Mouse (Mus musculus): Measurements from ENCODE around the gene Fap. TPM values are rescaled to one million over a fixed set of nuclear protein-coding genes. Genes with fewer than 3 reads are reported as not detected.

Gene Fap
- total RNA-seq, 2 experiments from 2014 or later, result 4.8 to 16.3 TPM

- no peak for ATAC-seq (replicated peaks; ENCODE audit: low FRiP score, poor library complexity, severe bottlenecking)
Measured at GRCm38 (mm10) chr2:62463287-62463686, 110.6 kb downstream of the Fap start.

GRCm38 (mm10) chr2:62462174-62462573 is 111.7 kb downstream of the Fap start:
- ATAC-seq (replicated peaks; ENCODE audit: low FRiP score, poor library complexity, severe bottlenecking), result no peak

DNA sequence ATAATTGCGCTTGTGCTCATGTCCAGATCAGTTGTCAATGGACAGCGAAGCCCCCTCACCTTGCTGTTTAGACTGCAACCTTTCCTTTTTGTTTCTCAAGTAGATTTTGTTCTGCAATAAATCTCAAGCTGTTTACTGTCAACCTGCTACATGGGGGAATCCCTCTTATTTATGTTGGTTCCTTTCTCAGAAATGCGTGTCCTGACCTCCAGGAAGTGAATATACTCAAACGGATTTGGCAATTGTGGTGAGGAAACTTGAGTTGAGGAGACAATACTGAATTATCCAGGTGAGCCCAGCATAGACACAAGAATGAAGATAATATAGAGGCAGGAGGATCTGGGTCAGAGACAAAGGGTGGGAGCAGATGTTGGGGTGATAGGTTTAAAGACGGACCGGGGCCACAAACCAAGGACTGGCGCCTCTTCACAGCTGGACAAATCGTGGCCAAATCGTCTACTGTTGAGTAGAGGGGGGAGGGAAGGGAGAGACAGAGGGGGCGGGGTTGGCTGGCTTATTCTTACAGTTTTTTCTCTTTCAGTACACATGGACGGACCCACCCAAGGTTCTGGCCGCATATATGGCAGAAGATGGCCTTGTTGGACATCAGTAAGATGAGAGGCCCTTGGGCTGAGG is 112.9 kb downstream of the Fap start:
- no peak for ATAC-seq (replicated peaks; ENCODE audit: low FRiP score, poor library complexity, severe bottlenecking)

DNA sequence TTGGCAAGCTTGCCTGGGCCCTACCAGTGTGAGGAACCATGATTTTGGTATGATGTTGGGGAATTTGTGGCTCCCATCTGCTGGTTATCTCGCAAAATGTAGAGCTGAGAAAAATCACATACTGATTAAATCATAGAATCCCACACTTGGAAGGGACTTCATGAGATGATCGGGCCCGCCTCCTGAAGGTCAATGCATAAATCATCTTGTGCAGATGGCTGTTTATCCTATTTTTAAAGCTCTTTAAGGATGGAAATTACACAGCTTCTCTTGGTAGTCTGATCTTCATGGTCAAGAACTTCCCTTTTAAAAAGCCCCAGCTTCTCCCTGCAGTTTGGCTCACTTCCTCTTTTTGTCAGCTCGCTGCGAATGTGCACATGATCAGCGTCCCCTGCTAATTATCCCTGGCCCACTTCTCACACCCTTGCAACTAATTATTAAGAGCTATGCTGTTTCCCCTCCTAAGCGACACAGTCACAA is 113.6 kb downstream of the Fap start:
- ATAC-seq (replicated peaks; ENCODE audit: low FRiP score, poor library complexity, severe bottlenecking), result no peak

DNA sequence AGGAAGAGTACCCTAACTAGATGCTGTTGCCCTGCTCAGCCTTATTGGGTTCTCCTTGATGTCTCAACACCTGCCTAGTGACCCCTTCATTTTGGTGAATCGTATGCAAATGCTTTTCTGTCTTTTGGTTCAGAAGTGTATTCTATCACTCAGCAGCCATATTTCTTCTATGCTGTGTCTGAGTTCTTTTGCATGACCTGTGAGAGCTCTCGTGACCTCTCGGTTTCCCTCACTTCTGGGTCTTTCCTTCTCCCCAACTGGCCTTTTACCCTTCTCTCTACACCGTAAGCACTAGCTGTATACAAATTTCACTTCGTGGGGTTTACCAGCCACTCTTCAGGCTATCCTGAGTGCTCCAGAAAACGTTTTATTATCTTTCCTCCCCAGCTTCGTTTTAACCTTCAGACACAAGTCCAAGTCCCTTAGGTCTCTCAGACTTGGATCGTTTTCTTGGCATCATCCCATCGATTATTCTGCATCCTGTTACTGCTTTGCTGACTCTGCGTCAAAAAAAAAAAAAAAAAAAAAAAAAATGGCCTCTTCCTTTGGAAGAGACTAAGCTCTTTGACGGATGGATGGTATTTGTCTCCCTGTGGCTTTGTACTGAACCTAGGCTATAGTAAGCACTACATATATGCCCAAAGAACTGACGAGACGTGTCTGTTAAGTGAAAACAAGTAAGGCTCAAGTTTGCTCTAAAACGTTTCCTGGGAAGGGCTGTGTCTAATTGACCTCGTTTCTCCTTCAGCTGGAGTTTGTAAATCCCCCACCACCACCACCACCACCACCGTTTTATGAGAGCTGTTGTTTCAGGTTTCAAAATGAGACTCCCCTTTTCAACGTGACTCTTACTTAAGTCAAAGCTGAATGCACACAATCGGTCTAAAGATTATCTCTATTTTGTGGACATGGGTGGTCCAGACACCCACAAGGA is 114.4 kb downstream of the Fap start:
- ATAC-seq (replicated peaks; ENCODE audit: low FRiP score, poor library complexity, severe bottlenecking), result no peak

DNA sequence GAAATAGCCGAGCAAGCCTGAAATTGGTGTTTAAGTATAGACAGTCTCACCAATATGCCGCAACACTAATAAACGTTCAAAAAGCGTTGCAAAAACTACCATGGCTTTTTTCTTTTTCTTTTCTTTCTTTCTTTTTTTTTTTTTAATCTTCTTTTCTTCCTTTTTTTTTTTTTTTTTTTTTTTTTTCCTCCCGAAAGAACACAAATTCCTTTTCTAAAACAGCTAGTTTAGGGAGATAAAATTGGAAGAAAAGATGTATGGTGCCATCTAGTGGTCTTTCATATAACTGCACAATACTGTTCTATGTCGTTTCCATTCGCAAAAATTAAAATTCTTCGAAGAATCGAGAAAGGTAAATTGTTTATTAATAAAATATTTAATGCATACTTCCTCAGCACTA is 115.8 kb downstream of the Fap start:
- ATAC-seq (replicated peaks; ENCODE audit: low FRiP score, poor library complexity, severe bottlenecking), result no peak

DNA sequence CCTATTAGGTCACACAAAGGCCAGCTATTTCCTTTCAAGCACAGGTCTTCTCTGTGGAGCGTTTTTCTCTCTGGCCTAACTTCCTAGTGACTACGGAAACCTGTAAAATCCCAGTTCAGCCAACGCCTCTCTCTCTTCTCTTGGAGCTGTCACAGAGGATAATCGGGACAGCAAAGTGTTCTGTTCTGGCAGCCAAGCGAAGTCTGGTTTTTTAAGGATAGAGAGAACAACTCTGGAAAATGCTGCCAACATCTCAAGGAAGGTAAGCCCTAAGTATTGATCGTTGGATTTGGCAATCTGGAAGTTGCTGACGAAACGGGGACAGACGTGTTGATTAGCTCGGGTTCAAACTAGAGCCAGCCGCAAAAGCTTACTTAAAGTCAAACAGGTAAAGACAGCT is 118.9 kb downstream of the Fap start:
- no peak for ATAC-seq (replicated peaks; ENCODE audit: low FRiP score, poor library complexity, severe bottlenecking)

GRCm38 (mm10) chr2:62454033-62454432 is 119.8 kb downstream of the Fap start:
- no peak for ATAC-seq (replicated peaks; ENCODE audit: low FRiP score, poor library complexity, severe bottlenecking)

Other genes with a start within 250 kb of the Fap start
- 8.3 and 12.2 TPM in 2 replicates for gene Dpp4, start 161.8 kb downstream of the Fap start, total RNA-seq (2015; ENCODE audit: low replicate concordance)
- 1.7 and 3.5 TPM in 2 replicates for gene Dpp4, start 161.8 kb downstream of the Fap start, total RNA-seq (2017; ENCODE audit: low replicate concordance)
- gene Gcg, start 90.4 kb downstream of the Fap start, total RNA-seq (2015; ENCODE audit: low replicate concordance), result not detected in 2 replicates
- not detected in 2 replicates for gene Gcg, start 90.4 kb downstream of the Fap start, total RNA-seq (2017; ENCODE audit: low replicate concordance)
- gene Ifih1, start 72.2 kb upstream of the Fap start, total RNA-seq (2015; ENCODE audit: low replicate concordance), result 24.3 and 37.1 TPM in 2 replicates
- 28.7 and 38.0 TPM in 2 replicates for gene Ifih1, start 72.2 kb upstream of the Fap start, total RNA-seq (2017; ENCODE audit: low replicate concordance)
- gene Gca, start 90.2 kb upstream of the Fap start, total RNA-seq (2015; ENCODE audit: low replicate concordance), result 14.7 and 19.8 TPM in 2 replicates
- 3.5 and 6.9 TPM in 2 replicates for gene Gca, start 90.2 kb upstream of the Fap start, total RNA-seq (2017; ENCODE audit: low replicate concordance)